Mouse (Mus musculus) cerebral cortex, adult 2 months (tissue): Measurements from ENCODE around the gene Myom1.

ENCODE experiments used
- WGBS: fragments of 180-500 bp; shearing (Covaris S2); methylation state at CpG from one replicate; pipeline ENCODE4 v1.1.7; 2018; 5-methylcytosine and 5-hydroxymethylcytosine counted together

The Myom1 gene

DNA sequence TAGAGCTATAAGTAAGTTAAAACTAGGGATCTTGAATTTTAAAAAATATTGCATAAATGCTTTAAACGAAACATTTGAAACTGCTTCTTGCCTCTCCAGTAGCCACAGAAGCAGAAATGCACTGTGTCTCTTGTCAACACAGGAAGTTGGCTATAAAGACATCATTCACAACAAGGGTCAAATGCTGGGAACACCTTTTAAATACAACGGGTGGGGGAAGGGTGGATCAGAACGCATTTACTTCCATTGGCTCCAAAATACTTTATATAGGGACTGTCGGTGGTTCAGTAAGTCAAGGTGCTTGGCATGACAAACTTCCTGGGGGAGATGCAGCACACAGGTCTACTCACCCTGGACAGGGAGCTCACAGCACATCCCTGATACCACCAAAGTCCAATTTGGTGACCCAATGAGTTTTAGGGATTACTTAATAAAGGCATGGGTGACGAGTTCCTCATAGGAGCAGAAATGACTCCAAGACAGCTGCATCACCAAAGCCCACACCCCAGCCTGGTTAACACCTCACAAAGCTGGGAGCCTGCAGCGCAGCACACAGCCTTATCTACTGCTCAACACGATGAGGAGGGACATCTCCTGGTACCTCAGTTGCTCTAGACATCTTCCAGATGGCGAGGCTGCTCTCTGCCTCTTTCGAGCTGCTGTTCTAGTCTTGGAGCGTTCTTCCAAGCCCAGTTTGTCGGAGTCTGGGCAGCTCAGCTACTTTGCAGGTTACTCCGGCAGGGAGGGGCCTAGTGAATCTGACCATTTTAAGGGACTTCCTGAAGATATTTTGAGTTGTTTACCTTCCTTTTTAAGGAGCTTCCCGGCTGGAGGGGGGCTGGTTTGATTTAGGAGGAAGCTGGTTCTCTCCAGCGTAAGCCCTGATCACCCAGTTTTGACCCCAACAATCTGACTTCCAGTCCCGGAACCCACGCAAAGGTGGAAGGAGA lies 134.2 kb downstream of the Myom1 start:
- 72% methylated on average over 16 of the region's 16 CpGs for WGBS

DNA sequence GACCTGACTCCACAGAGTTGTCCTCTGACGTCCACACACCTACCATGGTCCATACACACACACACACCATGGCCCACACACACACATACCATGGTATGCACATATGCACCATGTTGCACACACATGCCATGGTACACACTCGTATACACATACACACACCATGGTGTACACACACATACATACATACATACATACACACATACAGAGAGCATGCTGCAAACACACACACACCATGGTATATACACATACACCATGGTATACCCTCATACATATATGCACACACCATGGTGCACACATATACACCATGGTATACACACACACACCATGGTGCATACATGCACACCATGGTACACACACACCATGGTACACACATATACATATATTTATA lies 134.9 kb downstream of the Myom1 start:
- WGBS = 93% methylated on average over 2 of the region's 2 CpGs

DNA sequence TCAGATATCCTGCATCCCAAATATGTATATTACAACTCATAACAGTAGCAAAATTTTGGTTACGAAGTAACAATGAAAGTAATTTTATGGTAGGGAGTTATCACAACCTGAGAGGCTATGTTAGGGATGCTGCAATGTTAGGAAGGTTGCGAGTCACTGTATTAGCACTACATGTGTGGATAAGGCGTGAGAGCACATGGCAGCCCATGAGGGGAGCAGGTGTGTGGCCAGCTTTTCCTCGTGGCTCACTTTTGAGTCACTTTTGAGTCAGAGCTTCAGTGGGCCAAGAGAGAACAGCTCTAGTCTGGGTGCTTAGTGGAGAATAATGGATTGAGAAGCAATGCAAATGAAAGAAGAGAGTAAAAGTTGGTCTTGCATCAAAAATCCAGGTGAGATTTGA lies 139.6 kb downstream of the Myom1 start:
- 59% methylated on average over 4 of the region's 4 CpGs for WGBS

DNA sequence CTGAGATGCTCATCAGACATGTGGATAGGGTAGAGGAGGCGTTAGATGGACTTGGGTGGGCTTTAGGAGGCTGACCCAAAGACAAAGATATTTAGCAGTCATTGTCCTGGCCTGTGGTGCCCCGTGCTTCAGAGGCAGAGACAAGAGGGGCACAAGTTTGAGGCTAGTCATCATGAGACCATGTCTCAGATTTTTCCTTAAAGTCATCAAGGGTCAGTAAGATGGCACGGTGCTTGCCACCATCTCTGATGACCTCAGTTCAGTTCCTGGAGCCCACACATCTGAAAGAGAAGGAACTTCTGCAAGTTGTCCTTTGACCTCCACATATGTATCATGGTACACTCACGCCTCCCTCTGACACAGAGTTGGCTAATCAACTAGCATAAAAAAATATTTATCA lies 140.7 kb downstream of the Myom1 start:
- WGBS = 78% methylated on average over 4 of the region's 4 CpGs

DNA sequence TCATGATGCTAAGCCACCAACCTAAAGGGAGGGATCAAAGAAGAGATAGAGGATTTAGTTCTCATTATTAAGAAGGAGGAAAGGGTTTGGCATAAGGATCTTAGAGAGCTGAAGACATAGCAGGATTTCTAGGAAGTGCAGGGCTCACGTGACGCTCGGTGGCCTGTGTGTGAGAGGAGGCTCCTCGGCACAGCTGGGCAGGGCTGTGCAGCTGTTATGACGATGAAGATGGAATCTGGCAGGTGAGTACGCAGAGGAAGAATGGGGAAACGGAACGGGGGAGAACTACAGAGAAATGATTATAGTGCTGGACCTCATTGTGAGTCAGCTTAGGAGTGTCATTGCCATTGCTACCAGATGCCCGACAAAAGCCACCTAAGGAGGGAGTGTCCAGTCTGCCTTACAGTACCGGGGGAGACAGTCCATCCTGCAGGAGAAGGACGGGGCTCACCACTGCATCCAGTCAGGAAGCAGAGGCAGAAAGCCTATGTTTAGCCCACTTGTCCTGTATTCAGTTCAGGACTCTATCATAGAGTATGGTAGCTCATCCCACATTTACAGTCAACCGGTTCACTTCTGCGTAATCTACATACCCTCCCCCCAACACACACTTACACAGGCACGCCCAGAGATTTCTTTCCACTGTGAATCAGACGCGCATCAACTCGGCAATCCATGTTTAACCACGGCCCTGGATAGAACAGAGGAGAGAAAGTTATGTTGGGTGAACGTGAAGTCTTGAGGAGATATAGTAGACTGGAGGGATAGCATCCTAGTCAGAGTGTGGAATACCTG lies 142.1 kb downstream of the Myom1 start:
- 92% methylated on average over 19 of the region's 19 CpGs for WGBS

DNA sequence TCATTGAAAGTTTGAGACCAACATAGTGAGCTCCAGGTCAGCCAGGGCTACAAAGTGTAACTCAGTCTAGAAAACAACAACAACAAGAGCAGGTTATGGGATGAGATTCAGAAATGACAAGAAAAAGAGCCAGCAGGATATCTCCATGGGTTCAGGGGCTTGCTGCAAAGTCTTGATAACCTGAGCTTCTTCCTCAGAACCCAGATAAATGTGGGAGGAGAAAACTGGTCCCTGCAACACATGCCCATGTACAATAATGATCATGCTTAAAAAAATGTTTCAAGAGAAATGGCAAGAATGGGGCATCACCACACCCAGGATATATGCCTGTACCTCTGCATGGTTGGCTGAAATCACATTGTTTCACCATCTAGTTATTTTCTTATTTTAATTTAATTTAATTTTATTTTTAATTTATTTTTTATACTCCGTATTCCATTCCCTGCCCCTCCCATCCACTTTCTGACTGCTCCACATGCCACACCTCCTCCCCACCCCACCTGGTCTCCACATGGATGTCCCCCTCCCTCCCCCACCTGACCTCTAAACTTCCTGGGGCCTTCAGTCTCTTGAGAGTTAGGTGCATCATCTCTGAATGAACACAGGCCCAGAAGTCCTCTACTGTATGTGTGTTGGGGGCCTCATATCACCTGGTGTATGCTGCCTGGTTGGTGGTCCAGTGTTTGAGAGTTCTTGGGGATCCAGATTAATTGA lies 143.0 kb downstream of the Myom1 start:
- 100% methylated on average over 1 of the region's 1 CpGs for WGBS

DNA sequence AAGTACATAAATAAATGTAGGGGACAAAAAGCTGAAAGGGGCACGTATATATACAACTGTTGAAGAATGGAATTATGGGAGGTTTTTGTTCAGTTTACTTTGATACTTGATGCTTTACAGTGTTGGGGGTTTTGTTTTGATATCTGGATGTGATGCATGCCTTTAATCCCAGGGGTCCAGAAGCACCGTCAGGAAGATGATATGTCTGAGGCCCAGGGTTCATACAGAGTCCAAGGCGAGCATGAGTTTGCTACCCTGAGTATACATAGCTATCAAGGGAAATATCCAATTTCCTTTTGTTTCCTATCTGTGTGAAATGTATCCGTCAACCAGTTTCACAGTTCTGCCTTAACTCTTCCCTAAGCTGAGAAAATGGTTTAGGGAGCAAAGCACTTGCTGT lies 150.9 kb downstream of the Myom1 start:
- WGBS = 86% methylated on average over 4 of the region's 4 CpGs

DNA sequence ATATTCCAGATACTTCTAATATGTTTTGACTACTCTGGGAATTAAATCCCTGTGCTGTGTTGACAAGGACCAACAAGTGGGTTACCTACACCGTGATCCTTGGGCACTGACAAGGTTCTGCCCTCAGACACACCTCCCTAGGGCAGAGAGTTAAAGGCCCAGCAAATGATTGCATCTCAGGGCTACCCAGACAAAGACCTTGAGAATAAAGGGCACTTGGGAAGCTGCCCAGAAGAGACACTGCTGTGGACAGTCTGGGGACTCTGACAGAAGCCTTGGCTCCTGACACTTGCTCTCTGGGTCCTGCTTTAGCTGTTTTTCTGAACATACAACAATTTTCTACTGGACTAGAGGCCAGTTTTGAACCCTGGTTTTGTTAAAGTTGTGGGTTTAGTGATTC lies 152.8 kb downstream of the Myom1 start:
- 82% methylated on average over 1 of the region's 1 CpGs for WGBS

DNA sequence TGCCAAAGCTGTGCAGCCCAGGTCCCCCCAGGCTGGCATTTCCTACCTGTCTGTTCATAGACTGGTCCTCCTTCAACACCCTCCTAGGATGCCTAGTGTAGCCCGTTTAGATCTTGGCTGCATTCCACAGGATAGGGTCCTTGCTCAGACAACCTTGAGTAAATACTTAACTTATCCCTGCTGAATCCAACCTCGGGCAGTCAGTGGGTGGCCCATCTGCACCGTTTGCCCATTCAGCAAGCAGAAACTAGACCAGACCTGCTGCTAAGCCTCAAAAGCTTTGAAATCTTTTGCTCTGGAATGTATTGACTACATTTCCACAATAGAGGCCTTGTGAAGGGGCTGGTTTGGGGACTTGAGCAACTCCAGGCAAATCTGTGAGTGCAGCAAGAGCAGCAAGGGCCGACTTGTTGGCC lies 156.7 kb downstream of the Myom1 start:
- WGBS = 34% methylated on average over 4 of the region's 4 CpGs

DNA sequence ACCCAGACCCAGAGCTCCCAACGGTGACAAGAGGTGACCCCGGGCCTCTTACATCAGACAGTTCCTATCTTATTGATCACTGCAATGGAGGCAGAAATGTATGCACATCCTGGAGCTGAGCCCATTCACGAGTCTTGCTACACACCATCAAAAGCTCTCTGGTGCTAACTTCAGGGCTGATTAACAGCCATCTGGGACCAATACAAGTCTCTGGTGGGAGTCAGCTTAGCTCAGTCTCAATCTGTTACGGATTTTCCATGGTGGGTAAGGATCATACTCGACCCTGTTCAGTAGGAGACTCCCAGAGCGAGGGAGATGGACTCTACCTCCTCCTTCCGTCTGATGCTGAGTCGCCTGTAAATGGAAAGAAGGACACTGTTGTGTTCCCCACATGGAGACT lies 157.3 kb downstream of the Myom1 start:
- WGBS = 70% methylated on average over 8 of the region's 8 CpGs

DNA sequence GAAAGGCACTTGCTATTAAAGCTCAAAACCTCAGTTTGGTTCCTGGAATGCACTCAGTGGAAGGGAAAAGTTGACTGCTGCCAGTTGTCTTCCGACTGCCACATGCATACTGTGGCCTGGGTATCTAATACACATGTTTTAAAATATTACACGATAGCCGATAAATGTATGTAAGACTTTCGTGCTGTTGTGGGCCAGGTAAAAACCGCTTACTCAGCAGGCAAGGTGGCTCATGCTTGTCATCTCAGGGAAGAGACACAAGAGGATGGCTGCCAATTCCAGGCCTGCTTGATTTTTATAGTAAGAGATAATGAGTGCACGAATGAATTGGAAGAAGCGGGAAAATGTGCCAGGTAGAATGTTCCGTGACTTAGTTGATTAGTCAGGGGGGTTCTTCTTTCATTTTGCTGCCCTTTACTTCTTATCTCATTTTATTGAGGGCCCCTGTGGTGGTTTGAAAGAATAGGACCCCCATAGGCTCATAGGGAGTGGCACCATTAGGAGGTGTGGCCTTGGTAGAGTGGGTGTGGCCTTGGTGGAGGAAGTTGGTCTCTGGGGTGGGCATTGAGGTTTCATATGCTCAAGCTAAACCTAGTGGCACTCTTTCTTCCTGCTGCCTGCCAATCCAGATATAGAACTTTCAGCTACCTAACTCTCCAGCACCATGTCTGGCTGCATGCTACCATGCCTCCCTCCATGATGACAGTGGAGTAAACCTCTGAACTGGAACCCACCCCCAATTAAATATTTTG lies 158.0 kb downstream of the Myom1 start:
- WGBS = 93% methylated on average over 8 of the region's 8 CpGs

DNA sequence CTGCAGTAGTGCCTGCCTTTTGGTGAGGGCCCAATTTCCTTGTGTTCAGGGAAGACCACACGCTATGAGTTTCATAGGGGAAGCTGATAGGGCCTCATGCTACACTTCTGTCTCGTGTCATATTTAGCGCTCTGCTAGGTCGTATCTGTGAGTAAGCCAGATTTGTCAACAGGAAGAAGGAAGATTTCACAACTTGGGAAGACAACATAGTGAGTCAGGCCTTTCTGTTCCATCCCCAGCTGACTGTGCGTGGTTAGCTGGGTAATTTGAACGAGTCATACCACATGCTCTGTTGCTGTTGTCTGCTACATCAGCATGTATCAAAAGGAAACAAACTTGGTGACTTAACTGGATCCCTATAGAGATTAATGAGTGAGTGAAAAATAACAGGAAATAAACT lies 162.6 kb downstream of the Myom1 start:
- WGBS = 50% methylated on average over 6 of the region's 6 CpGs

DNA sequence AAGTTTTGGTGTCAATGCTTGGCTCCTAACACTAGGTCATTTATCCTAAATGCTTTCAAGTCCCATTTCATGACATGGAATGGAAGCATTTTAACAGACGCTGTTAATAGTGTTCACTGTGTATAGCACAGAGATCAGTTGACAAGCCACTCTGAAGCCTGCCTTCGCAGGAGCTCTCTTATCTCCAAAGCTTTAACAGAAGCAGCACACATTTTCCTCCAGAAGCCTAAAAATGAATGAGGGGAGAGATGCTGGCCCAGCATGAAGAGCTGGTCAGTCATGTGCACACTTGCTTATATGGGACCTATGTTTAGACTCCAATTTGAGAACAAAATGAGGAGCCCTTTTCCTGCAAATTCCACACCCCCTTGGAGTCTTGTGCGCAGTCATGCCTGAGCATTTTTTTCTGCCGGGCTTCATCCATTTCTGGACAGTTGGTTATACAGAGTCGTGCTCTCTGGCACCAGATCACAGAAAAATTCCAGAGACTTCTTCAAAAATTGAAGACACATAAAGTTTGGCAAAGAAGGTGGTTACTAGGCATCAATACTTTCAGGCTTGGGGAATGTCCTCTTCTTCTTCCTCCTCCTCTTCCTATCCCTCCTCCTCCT lies 165.9 kb downstream of the Myom1 start:
- WGBS = 67% methylated on average over 5 of the region's 5 CpGs

DNA sequence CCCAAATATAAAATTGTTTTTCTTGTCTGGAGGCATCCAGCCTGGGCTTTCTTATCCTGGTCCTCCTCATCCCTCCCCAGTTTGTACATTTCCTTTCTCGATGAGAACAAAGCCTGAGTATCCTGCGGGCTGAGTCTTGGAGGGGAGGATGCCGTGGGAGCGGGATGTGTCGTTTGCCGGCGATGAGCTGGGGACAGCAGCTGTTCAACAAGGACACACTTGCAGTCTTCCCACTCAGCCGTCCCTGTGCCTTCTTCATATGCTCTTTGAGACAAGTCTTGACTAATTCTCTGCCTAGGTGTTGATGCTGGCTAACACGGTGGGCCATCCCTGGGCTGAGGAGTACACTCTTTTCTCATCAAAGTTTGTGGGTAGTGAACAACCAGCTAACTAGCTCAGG lies 166.4 kb downstream of the Myom1 start:
- 28% methylated on average over 9 of the region's 9 CpGs for WGBS

DNA sequence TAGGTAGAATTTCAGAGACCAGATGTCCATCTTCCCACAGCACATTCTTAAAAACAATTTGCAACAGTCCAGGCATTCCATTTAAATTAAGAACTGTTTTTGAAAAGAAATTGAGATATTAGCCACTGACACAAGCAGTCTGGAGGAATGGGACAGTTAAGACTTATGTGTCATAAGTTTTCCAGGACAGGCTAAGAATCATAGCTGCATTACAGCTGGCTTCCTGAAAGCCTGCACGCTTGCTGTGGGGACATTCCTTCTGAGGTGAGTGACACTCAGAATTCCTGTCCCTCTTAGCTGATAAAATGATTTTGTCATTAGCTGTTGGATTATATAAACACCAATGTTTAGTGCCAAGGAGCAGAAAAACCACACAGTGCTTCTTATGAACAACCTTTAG lies 167.2 kb downstream of the Myom1 start:
- 93% methylated on average over 1 of the region's 1 CpGs for WGBS

DNA sequence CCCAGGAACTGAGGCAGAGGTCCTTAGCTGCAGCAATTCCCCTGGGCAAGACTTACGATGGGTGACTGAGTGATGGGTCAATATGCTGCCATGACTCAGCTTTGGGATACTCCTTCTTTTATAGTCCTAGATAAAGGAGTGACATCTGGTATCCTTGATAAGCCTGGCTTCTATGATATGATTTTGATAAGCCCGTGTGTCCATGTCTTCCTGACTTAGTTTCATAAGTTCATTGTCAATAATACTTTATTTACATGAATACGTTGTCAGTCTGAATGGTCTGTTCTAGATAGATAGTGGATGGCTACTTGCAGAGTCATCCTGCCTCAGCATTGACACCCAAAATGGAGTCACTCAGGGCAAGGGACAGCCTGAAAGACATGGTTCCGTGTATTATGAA lies 168.7 kb downstream of the Myom1 start:
- 94% methylated on average over 4 of the region's 4 CpGs for WGBS
